Mouse (Mus musculus) embryonic fibroblast, embryonic 13.5 days (primary cell): Measurements from ENCODE around the gene Slc22a20.

ENCODE experiments used
- CTCF ChIP-seq: IDR thresholded peaks from 2 replicates; pipeline ENCODE4 v1.5.1; 2011; ENCODE audit warnings: mild to moderate bottlenecking, control low read depth, low read length, moderate library complexity, borderline replicate concordance; ENCODE audit not compliant: insufficient read depth
- POLR2A ChIP-seq: IDR thresholded peaks from 2 replicates; pipeline ENCODE4 v1.6.1; 2011; ENCODE audit warnings: low read depth, mild to moderate bottlenecking, control low read depth, low read length, moderate library complexity

DNA sequence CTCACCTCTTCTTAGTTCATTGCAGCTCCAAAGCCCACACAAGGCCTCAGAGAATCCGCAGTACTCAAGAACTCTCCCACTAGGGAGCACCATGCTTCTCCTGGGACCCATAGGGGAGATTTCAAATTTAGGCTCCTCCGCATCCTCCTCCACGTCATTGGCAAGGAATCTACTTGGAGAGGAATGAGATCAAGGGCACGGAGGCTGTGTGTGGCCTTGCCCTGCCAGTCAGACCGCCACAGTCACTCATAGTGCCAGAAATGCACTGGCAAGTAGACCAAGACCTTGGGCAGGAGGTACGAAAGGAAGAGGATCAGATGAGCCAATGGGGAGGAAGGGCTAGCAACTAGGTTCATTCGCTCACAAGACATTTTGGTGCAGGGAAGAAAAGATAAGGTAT lies 38.0 kb upstream of the Slc22a20 start:
- TF ChIP-seq POLR2A, result no peak
- no peak for TF ChIP-seq CTCF
